Mouse (Mus musculus) left cerebral cortex, postnatal 4 days (tissue): Measurements from ENCODE around the gene Psme3. TPM values are rescaled to one million over a fixed set of nuclear protein-coding genes. Genes with fewer than 3 reads are reported as not detected.
"Not testable (repeated sequence)": the region's sequence is repeated elsewhere in the genome, so short reads cannot be mapped to it uniquely, and the experiment has no call there.

ENCODE experiments used
- DNase-seq: peaks from one replicate; pipeline ENCODE4 v3.0.0-alpha.2; 2022
- intact Hi-C: fragments of 180-260 bp; cut with DNase I; formaldehyde crosslinking; loops from one replicate; pipeline ENCODE4 v1.15.1; 2025
- total RNA-seq, 2 experiments: library from RNA; stranded (reverse); gene quantifications; 2 replicates each; pipeline ENCODE4 v1.2.3; 2021

Psme3 gene
- total RNA-seq, 2 experiments from 2014 or later: 95.9 to 109 TPM

GRCm38 (mm10) chr11:101311083-101311482, 4.9 kb upstream of the Psme3 start:
- intact Hi-C loops: no loop called here
- no peak for DNase-seq

GRCm38 (mm10) chr11:101312150-101312549, 3.9 kb upstream of the Psme3 start:
- intact Hi-C loops: no loop called here
- no peak for DNase-seq

GRCm38 (mm10) chr11:101314567-101314966, 1.4 kb upstream of the Psme3 start:
- no peak for DNase-seq
- intact Hi-C loops: no loop called here

DNA sequence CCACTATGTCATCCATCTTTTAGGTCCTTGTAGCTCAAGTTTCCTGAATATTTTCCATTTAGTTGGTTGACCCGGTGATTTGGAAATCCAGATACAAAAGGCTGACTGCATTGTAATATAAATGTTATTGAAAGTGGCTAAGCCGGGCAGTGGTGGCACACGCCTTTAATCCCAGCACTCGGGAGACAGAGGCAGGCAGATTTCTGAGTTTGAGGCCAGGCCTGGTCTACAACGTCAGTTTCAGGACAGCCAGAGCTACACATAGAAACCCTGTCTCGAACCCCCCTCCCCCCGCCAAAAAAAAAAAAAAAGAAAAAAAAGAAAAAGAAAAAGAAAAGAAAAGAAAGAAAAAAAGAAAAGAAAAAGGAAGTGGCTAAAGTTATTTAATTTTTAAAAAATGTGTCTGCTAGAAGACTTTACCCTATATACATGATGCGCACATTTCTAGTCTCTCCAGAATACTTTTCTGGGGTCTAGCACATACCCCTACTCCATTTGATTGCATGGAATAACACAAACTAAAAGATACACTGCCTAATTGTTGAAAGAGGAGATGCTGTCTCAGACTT, 847 bp upstream of the Psme3 start:
- intact Hi-C loops: no loop called here
- DNase-seq: no peak

DNA sequence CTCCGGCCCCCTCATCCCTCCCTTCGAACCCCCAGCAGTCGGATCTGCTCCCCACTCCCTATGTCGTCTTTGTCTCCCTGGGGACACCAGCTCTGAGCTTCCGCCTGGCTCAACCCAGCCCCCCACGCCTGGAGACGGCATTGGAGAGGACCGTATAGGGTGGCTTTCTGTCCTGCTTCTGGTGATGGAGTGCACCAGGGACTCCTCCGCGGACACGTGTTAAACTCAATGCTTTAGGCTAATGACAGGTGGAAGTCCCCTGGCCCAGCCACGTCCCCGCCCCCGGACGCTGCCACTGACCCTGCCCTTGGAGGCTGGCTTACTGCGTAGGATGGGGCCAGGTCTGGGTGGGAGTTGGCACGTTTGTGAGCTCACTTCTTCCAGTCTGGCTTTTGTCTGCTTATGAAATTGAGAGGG, 496 bp downstream of the Psme3 start:
- DNase-seq: peak; percentile 36
- intact Hi-C loops: no loop called here

DNA sequence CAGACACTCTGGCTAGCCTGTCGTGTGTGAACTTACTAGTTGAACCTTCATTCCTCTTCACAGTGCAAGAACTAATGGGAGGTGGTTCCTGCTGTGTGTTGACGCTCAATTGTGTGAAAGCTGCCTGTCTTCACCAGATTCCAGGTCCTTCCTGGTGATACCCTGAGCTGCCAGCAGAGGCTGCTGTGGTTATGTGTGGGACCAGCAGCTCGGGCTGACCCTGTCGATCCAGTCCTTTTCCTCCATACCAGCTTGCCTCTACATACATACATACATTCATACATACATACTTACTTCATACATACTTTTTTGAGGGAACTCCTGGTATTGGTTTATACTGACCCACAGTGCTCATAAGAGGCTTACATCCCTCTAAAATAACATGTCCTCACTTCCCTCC, 7.6 kb downstream of the Psme3 start:
- intact Hi-C loops: loop anchor here (2.0 kb wide), 1 partner anchor 71 kb away; no protein-coding TSS in a partner anchor
- DNase-seq: peak; percentile 77

GRCm38 (mm10) chr11:101324763-101325162, 8.8 kb downstream of the Psme3 start, which contains the start of gene Aoc2:
Gene Aoc2 (plus strand): TSS chr11:101325063.
- DNase-seq: no peak
- intact Hi-C loops: loop anchor here (2.0 kb wide), 1 partner anchor 70 kb away; no protein-coding TSS in a partner anchor

GRCm38 (mm10) chr11:101325201-101325600, 9.2 kb downstream of the Psme3 start:
- DNase-seq: not testable (repeated sequence)
- intact Hi-C loops: loop anchor here (2.0 kb wide), 1 partner anchor 70 kb away; no protein-coding TSS in a partner anchor

DNA sequence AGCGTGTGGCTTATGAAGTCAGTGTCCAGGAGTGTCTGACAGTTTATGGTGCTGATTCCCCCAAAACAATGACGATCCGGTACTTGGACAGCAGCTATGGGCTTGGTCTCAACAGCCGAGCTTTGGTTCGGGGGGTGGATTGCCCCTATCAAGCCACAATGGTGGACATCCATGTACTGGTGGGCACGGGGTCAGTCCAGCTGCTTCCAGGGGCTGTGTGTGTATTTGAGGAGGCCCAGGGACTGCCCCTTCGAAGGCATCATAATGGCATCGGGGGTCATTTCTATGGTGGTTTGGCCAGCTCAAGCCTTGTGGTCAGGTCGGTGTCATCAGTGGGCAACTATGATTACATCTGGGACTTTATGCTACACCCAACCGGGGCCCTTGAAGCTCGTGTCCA, 10.1 kb downstream of the Psme3 start:
- intact Hi-C loops: no loop called here

DNA sequence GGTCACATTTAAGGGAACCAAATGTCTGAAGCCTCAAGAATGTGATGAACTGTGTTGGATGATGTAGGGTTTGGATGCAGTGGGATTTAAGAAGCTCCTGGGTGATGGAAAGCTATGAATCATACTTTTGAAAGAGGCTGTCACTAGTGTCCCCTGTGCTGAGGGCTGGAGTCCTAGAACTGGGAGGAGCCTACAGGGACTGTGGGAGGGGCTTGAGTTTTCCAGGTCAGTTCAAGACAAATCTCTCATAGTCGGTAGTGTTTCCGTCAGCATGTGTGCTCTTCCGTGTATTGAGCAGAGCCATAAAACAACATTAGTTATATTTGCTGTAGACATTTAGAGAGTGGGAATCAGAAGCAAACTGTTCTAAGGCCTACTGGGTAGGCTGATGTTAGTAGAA, 11.3 kb downstream of the Psme3 start:
- no peak for DNase-seq
- intact Hi-C loops: no loop called here

More for the DNA sequence above, 10.1 kb downstream of the Psme3 start:
- no peak for DNase-seq

- peak; percentile 19 for DNase-seq
- intact Hi-C loops: no loop called here
Observed at GRCm38 (mm10) chr11:101328941-101329635, 13.1 kb downstream of the Psme3 start.

DNA sequence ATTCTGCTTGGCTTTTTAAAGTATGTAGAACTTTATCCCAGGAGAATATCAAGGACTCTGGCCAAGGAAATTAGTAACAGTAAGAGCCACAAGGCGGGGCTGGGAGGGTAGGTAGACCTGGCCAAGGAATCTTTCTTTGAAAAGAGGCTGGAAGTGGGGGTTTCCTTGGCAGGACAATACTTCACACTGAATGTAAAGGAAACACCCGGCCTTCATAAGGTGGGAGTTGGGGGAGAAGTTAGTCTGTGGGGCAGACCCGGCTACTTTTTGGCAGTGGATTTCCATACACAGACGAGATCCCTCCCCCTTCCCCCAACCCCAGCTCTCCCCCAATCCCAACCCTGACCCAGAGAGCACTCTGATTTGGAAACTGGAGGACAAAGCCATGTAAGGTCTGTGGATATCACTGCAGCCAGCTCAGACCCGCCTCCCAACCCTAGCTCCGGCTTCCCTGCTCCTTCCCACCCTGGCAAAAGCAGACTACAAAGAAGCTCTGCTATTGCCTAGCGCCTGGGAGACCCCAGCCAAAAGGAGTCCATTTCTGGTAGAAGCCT, 14.4 kb downstream of the Psme3 start, which contains the start of gene Aoc3:
Gene Aoc3, plus strand, starts transcription at position 235 of the 554 bp plus-strand sequence.
- intact Hi-C loops: no loop called here
- DNase-seq: no peak

- DNase-seq, intact Hi-C loops: not testable (repeated sequence)
Observed at GRCm38 (mm10) chr11:101330961-101331360, 14.9 kb downstream of the Psme3 start.

- intact Hi-C loops: no loop called here
- DNase-seq: no peak
Observed at GRCm38 (mm10) chr11:101332537-101332936, 16.5 kb downstream of the Psme3 start.

DNA sequence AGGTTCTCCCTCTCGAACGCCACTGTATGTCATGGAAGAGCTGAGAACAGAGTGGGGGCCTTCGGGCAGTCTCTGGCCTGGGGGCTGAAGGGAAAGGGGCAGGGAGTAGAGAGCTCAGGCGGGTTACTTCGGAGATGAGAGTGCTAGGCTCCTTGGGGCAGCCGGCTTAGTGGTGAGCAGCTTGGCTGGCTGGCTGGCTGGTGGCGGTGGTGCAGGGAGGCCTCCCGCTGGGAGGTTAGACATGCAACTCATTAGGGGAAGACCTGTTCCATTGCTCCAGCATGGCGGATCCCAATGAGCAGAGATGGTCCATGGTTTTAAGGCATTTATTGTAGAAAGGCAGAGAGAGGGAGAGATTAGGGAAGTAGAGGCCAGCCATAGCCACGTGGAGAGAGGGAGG, 18.0 kb downstream of the Psme3 start:
- DNase-seq: no peak
- intact Hi-C loops: no loop called here

DNA sequence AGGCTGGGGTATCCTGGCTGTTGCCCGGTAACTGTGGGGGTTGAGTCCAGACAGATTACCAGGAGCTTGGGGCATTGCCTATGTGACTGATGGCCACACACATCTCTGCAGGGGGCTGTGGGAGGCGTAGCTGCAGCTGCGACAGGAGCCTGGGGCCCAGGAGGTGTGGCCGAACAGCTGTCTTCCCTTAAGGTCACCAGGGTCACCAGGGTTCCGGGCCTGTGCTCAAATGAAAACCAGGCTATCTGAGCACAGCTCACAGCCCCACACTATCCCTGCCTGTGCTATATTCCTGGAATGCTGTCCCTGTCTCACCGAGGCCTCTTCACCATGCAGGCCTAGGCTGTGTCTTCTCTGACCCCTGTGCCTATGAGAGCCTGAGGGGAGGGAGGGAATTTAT, 18.5 kb downstream of the Psme3 start:
- DNase-seq: no peak
- intact Hi-C loops: no loop called here

GRCm38 (mm10) chr11:101335685-101336084, 19.7 kb downstream of the Psme3 start:
- DNase-seq: no peak
- intact Hi-C loops: no loop called here

- peak; percentile 28 for DNase-seq
- intact Hi-C loops: no loop called here
Observed at GRCm38 (mm10) chr11:101338123-101338760, 22.2 kb downstream of the Psme3 start.

DNA sequence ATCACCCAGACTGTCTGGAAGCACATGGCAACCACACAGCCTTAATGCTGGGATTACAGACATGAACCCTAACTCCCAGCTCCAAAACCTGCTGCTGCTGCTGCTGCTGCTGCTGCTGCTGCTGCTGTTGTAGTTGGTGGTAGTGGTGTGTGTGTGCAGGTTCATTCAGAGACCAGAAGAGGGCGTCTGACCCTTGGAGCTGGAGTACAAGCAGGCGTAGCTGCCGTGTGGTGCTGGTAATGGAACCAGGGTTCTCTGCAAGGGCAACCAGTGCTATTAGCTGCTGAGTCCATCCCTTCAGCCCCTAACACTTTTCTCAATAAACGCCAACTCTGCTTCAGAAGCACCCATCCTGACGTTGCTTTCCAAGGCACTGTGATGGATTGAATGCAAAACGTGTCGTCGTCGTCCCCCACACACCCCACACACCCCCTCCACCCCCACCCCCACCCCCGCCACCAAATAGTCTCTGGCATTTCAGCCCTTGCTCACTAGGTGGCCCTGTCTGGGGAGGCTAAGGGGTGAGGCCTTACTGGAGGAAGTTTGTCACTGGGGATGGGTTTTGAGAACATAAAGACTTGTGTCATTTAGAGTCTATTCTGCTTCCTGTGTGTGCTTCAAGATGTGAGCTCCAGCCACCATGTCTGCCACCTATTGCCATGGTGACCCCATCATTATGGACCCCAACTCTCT, 31.2 kb downstream of the Psme3 start:
- intact Hi-C loops: no loop called here
- DNase-seq: no peak

GRCm38 (mm10) chr11:101348774-101349173, 32.8 kb downstream of the Psme3 start:
- DNase-seq: no peak
- intact Hi-C loops: no loop called here

DNA sequence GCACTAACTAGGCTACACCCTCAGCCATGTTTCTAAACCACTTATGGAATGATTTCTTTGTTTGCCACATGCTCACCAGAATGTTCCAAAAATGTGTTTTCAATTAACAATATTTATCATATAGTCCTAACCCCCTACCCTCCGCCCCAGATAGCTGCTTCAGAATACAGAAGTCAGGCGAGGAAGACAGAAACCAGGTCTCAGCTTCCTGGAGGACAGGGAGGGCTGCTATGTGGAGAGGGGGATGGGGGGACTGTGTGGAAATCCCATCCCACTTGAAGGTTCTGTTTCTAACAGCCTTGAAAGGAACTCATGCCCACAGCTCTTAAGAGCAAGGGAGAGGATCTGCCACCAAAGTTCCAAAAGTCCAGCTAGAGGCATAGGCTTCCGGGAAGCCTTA, 33.2 kb downstream of the Psme3 start:
- intact Hi-C loops: no loop called here
- no peak for DNase-seq
